In genomic region chr16:93454080-93454997, GRCm38 (mm10) we compare ENCODE assay signal across 9 mouse cellular contexts.
DNase-seq lines count a peak whose midpoint lies in the region; ATAC-seq and TF ChIP-seq lines count a peak whose summit lies in the region.
"Had no signal": no experiment of that assay in that cellular context is flagged by ENCODE, and none has a peak within 500 bp of the region (broad histone marks: within the 10 kb centered on the region; RNA-seq: fewer than 3 reads in every experiment).

No protein-coding gene starts in this region.

- in situ Hi-C loops in Patski (cut with MboI; ENCODE audit: low pct_unique_long_range_greater_than_20kb) = loop anchor here (5.0 to 10.0 kb wide), 5 partner anchors 162 to 910 kb away; no protein-coding TSS in a partner anchor

- no peak overlapping the region for H3K4me3 ChIP-seq in liver, embryonic 12.5 days
- H3K4me3 ChIP-seq: heart, embryonic 15.5 days had no signal

- no peak for ATAC-seq in Patski
- ATAC-seq in liver, embryonic 12.5 days = peak; percentile 53; the same call in 1 of the 2 replicates

- no peaks in the 10 kb centered on the region for H3K27me3 ChIP-seq in Patski
- peaks cover 15% of the 10 kb centered on the region; the same call in 1 of the 2 replicates for H3K27me3 ChIP-seq in liver, embryonic 12.5 days (replicated peaks)

- peak; percentile 97 for TF ChIP-seq CTCF in Patski (IDR thresholded peaks at IDR 0.05)

- CTCF ChIA-PET in Patski (lab: Charles Lee) = interaction anchor here (0.6 to 2.2 kb wide), 15 partner anchors 9 to 938 kb away, joined by 3 to 12 read pairs (median 4); no protein-coding TSS in a partner anchor

- 25% methylated on average over 8 of the region's 8 CpGs for WGBS in liver, embryonic 12.5 days (ENCODE audit: insufficient replicate concordance)

- H3K4me1 ChIP-seq in liver, embryonic 12.5 days = peaks cover 9% of the 10 kb centered on the region; the same call in 1 of the 2 replicates

- no peak overlapping the region for H3K27ac ChIP-seq in liver, embryonic 12.5 days
- H3K27ac ChIP-seq: heart, embryonic 15.5 days had no signal

- H3K9ac ChIP-seq in liver, embryonic 12.5 days = no peak overlapping the region
- H3K9ac ChIP-seq: heart, embryonic 15.5 days had no signal

- POLR2A ChIA-PET in Patski (lab: Charles Lee) = no interaction called here

- no peaks in the 10 kb centered on the region for H3K36me3 ChIP-seq in liver, embryonic 12.5 days
- H3K36me3 ChIP-seq: heart, embryonic 15.5 days had no signal

- no peak overlapping the region for H3K4me2 ChIP-seq in liver, embryonic 12.5 days
- H3K4me2 ChIP-seq: heart, embryonic 15.5 days had no signal

- peak; percentile 72 for DNase-seq in A20 (ENCODE audit: low read depth, low spot score)
- peak; percentile 61 for DNase-seq in Patski (ENCODE audit: low read depth, low spot score)
- peak; percentile 91 to 94 for DNase-seq in cerebellum, postnatal 10 days
- DNase-seq in gastrocnemius, adult 18-20 months (ENCODE audit: low spot score) = peak; percentile 81
- DNase-seq in kidney, postnatal 10 days = peak; percentile 93
- DNase-seq in retina, adult 2 months (ENCODE audit: low read depth, low spot score) = peak; percentile 63
- DNase-seq in thymus, postnatal 10 days (ENCODE audit: low spot score in 2 of 2) = peak; percentile 65 to 92

- no peaks in the 10 kb centered on the region for H3K9me3 ChIP-seq in liver, embryonic 12.5 days (replicated peaks)
- H3K9me3 ChIP-seq: heart, embryonic 15.5 days had no signal
